Mouse (Mus musculus) cerebellum, postnatal 4 days (tissue): ENCODE measurements around the gene Slc5a2.

Experiments
- DNase-seq, 2 experiments: peaks; one replicate each; pipeline ENCODE4 v3.0.0; 2022; ENCODE audit warnings: low spot score in 2 of 2, mixed read lengths in 1 of 2

The Slc5a2 gene

DNA sequence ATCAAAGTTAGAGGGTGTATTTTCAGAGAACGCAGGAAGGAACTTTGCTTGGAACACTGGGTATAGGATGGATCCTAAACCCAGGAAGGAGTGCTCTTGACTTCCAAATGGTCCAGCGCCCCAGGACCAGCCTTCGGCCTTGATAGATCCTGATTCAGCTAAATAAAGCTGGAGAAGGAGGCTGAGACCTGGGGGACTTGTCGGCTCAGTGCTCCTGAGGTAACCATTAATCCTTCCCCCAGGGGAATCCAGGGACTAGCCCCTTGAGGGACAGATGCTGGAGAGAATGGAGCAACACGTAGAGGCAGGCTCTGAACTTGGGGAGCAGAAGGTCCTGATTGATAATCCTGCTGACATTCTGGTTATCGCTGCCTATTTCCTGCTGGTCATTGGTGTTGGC is at the start of gene Slc5a2:
Gene Slc5a2 (plus strand): TSS at position 247 of the 400 bp plus-strand sequence.
- DNase-seq, result no peak

DNA sequence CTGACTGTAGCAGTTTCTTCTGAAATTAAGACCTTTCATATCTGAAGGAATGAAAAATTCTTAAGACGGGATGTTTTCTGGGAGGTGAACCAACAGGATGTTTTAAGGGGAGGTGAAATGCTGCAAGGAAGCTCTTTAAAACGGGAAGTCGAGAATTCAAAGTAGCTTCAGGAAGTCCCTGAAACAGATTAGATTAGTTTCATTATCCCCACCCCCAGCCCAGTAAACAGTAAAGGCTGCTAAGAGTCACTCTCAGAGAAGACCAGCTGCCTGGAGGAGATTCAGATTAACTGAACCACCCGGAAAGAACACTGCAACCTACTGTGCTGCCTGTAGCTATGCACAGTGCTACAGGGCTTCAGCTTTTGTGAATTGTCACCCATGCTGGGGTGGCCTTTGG is 45.5 kb upstream of the Slc5a2 start:
- DNase-seq, result no peak

DNA sequence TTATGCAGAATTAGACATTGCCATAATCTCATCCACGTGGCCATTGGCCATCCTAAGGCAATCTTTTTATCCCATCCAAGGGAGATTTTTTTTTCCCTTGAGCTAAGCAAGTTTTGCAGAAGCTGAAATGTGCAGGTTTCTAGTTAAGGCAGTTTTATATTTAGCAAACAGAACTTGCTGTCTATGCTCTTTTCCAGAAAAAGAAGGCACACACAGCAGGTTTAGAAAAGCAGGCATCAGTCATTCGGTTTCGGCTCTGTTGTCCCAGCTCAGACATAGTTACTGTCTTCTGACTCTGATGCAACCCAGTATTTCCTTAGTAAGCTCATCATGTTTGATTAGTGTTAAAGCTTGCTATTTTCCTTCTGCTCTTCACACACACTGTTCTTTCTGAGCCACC is 44.5 kb upstream of the Slc5a2 start:
- DNase-seq, result no peak

DNA sequence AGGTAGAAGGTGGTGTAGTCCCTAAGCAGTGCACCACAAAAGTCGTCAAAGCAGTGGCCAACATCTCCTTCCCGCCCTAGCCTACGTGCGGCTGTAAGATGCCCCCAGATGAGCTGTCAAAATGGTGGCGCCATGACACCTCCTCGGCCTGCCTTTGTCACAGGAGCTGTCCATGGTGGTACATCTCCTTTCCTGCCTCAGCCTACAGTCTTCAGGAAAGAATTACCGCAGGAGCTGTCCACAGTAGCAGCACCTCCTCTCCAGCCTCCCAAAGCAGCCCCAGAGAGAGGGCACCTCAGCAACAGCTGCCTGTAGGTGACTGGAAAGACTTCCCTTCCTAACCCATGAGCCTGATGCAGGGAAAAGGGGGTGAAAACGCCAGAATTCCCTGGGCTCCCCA is 33.7 kb upstream of the Slc5a2 start:
- DNase-seq, result no peak

DNA sequence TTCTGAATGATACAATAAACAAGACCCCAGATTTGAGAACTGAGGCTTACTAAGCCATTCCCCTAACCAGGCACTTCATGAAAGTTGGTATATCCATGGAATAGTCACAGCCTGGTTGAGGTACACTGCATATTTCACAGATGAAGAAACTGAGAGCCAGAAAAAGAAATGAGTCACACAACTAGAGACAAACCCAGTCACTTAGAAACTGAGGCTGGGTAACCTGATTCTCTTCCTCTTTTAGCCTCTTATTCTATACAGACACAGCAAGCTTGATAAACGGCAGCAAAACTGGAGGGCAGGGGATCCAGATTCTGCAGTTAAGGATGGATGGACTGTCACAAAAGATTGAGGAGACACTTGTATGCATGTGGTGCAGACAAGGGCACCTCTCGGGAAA is 30.7 kb upstream of the Slc5a2 start:
- DNase-seq, result no peak

DNA sequence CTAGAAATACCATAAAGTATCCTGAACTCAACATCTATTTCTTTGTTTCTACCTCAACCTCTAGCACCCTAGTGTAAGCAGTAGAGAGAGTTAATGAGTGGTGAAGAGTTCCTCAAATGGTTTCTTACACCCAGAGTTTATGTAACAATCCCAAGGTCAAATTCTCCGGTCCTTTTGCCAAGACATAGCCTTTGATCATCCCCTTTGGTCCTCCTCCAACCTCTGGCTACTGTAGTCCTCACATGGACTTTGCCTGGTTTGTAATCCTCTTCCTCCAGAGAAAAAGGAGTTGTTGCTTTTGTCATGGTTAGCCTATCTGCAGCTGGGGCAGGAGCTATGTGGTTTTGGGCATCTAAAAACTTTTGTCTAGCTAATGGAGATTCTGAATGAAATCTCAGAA is 30.0 kb upstream of the Slc5a2 start:
- no peak for DNase-seq

DNA sequence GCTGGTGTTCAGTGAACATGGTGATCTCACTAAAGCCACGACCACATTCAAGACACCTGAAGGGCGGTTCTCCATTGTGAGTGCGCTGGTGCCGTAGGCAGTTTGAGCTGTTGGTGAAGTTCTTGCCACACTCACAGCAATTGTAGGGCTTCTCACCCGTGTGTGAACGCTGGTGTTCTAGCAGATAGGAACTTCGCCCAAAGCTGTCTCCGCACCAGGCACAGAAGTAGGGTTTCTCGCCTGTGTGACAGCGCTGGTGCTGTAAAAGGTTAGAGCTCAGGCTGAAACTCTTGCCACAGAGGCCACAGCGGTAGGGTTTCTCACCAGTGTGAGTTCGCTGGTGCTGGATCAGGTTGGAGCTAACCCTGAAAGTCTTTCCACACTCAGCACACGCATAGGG is 29.0 kb upstream of the Slc5a2 start:
- no peak for DNase-seq

DNA sequence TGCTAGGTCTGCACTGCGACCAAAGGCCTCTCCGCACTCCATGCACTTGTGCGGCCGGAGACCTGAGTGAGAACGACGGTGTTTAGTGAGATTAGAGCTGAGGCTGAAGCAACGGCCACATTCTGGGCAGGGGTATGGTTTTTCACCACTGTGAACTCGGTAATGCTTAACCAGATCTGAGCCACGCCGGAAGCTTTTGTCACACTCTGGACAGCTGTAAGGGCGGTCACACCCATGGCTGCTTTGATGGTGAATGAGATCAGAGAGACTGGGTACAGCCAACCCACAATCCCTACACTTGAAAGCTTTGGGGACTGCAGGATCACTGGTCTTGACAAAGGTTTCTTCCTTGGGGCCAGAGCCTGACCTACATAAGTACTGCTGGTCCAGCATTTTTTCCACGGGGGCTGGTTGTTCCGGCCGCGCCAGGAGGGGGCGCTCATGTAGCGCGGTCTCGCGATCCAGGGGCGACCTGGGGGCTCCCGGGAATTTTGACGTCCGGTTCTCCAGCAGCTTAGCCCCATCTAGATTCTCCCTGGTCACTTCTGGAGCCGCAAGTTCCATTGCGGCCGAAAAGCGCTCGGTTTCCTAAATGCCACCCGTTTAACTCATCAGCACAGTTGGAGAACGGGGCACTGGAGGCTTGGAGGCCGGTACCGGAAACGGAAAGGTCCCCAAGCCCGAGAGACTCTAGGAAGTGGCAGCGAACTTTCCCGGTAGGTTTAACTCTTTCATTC is 28.4 kb upstream of the Slc5a2 start, which contains the start of gene Armc5:
Gene Armc5 (plus strand): TSS at position 487 of the 737 bp plus-strand sequence.
- DNase-seq, result peak; percentile 78 to 91

DNA sequence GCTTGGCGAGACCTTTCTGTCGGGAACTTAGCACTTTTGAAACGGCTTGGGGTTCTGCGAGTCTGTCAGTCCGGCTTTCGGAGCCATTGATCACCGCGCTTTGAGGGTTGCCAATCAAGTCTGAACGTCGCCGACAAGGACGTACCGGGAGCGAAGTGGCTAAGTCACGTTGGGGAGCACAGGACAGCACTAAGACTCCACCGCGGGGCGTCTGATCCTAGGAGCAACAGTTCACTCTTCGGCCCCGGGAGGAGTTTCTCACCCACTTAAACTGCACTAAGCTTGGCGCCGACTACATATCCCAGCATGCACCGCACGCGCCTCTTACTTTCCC is 27.9 kb upstream of the Slc5a2 start:
- DNase-seq, result no peak

DNA sequence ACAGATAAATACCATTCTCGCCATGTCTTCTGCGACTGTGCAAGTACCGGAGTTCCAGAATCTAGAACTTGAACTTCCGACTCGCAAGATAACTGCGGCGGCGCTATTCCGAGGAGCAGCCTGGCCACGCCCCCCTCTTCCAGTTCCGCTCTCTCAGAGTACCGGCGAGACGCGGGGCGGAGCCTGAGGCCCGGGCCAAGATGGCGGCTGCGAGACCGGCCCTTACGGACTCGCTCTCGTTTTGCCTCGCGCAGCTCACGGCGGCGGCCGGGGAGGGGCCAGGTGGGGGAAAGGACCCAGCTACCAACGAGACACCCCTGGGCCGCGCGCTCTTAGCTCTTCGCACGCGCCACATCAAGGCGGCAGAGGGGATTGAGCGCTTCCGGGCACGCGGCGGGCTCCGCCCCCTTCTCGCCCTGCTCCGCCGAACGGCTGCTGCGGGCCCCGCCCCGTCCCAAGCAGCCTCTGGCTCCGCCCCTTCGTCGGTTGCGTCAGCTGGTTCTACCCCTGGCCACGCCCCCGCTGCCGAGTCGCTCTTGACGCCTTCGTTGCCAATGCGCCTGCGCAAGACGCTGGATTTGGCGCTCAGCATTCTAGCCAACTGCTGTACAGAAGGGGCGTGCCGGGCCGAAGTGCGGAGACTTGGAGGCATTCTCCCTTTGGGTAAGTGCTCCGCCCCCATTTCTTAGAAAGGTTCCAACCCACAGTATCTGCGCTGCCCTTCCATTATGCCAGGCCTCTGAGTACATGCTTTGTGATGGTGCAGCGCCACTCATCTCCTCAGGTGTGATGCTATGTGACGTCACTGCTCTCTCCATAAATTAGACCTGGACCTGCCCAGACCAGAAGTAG is 27.3 kb upstream of the Slc5a2 start, which contains the start of gene 9130023H24Rik:
Gene 9130023H24Rik (minus strand): TSS at position 105 of the 852 bp plus-strand sequence.
- peak; percentile 99 for DNase-seq

DNA sequence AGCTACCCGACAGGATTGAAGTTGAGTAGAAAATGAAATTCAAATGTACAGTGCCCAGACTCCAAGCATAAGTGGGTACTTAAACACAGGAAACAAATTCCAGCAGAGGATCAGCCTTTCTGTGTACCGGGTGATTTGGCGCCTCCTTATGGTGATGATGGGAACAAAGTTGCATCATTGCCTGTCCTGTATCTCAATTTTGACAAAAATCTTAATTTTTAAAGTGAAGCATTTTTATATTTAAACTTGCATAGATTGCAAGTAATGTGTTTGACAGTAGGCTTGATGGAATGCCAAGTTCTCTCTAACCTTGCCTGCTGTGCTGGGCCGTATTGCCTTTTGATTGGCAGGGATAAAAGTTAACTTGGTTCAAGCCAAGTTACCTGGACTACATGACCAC is 26.5 kb upstream of the Slc5a2 start:
- DNase-seq, result no peak

DNA sequence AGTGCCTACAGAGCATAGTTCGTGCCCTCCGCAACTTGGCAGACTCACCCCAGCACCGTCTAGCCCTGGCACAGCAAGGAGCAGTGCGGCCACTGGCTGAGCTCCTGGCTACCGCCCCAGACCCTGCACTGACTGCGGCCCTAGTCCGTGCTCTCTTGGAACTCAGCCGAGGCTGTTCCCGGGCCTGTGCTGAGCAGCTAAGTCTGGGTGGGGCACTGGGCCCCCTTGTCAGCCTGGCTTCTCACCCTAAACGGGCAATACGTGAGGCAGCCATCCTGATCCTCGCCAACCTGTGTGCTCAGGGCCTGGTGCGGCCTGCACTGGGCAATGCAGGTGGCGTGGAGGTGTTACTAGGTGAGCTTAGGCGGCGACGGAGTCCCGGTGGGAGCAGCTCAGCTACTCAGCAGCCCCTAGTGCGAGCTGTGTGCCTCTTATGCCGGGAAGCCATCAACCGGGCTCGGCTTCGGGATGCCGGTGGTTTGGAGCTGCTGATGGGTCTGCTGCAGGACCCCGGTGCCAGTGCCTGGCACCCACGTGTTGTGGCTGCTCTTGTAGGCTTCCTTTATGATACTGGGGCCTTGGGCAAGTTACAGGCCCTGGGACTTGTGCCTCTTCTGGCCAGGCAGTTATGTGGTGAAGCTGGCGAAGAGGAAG is 25.2 kb upstream of the Slc5a2 start:
- DNase-seq, result no peak

DNA sequence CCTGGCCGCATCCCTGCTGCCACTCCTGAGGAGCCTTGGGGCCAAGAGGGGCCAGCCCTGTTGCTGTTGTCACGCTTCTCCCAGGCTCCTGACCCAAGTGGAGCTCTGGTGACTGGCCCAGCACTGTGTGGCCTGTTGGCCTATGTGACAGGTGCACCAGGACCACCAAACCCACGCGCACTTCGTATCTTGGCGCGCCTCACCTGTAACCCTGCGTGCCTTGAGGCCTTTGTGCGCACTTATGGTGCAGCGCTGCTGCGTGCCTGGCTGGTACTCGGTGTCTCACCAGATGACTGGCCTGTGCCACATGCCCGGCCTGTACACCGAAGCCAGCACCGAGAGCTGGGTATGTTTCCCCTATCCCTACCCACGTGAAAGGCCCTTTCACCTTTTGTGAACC is 23.1 kb upstream of the Slc5a2 start:
- DNase-seq, result no peak

DNA sequence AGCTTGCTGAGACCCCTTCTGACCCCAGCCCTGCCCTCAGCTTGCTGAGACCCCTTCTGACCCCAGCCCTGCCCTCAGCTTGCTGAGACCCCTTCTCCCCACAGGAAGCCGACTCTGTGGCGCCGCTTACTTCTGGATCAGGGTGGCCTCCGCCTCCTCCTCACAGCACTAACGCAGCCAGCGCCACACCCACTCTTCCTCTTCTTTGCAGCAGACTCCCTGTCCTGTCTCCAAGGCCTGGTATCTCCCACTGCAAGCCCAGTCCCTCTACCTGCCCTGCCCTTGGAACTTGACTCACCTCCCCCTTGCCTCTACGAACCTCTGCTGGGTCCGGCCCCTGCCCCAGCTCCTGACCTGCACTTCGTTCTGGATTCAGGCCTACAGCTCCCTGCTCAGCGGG is 21.5 kb upstream of the Slc5a2 start:
- no peak for DNase-seq

DNA sequence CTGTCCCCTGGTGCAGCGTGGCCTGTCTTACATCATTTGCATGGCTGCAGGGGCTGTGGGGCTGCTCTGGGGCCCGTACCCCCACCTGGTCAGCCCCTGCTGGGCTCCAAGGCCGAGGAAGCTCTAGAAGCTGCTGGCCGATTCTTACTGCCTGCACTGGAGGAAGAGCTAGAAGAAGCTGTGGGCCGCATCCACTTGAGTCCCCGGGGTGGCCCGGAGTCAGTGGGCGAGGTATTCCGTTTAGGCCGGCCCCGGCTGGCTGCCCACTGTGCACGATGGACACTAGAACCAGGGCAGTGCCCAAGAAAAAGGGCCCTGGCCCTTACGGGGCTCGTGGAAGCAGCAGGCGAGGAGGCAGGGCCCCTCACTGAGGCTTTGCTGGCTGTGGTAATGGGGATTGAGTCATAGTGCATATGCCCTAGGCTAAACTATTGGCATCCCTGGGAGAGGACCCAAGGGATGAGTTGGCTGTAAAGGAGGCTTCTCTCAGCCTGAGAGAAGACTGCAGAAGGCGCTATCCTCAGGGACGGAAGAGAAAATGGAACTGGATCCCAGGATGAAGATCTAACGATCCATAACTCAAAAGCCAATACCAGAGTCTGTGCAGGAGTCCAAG is 20.9 kb upstream of the Slc5a2 start:
- DNase-seq, result no peak

DNA sequence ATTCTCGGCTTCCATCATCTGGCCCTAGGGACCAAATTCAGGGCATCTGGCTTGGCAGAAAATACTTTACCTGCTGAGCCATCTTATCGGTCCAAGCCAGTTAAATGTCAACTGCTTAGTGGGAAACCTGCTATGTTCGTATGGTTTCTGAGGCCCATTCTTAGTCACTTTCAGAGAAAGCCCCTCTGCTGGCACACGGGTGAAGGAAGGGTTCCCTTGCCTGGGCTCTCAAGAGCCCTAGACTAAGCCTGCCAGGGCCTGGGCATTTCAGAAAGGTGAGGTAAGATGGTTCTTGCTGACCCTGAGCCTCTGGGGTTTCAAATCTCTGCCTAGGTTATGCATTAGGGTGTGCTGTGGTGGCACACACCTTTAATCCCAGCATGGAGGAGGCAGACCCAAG is 19.9 kb upstream of the Slc5a2 start:
- DNase-seq, result no peak

DNA sequence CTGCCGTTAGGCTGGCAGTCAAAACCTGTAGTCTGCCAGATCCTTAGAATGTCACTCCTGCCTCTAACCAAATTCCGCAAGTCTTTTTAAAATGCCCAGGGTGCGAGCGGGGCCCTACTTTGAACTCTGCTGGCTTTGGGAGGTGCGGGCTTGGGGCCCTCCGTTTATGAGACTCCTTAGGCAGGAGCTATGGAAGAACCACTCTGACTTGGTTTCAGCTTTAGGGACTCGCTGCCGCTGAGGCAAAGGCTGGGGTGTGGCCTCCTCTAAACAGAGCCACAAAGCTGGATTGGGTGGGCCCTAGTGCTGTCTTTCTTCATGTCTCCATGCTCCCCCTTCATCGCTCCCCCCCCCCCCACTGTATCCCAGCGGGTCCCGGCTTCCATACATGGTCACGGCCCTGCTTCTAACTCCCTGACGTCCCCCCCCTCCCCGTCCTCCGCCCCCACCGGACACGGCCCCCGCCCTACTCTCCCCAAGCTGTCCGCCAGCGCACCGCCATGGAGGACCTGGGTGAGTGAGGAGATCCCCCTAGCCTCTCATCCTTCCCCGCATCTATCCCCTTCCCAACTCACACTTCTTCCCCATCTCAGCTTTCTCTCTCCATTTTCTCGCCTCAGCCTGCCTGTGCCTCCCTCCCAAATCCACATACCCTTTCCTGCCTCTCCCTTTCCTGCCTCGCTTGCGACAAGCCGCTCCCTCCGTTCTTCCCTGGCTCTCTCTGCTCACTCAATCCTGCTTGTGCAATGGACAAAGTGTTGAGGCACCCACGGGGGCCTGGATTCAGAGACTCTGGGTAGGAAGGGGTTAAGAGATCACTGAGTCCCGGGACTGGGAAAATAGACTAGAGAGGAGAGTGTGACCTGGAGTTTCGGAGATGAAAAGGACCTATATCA is 18.7 kb upstream of the Slc5a2 start, which contains the start of gene Tgfb1i1:
Gene Tgfb1i1 (plus strand): TSS at position 317 of the 896 bp plus-strand sequence.
- DNase-seq, result peak in 1 of 2 experiments; percentile 33

DNA sequence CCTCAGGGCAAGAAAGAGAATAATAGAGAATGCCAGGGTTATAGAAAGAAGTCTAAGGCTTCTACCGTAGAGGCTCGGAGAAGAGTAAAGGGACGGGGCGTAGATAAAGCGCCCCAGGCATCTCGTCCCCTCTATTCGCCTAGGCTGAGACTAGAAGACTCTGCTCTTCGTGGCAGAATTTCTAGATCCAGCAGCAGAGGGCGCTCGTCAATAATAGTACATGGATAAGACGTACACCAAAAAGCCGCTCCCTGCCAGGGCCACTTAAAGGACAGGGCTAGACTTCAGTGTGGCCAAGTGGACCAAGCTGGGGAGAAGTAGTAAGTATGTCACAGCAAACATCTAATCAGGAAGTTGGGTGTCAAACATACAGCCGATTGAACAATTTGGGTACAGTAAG is 18.0 kb upstream of the Slc5a2 start:
- DNase-seq, result peak; percentile 81 to 82

DNA sequence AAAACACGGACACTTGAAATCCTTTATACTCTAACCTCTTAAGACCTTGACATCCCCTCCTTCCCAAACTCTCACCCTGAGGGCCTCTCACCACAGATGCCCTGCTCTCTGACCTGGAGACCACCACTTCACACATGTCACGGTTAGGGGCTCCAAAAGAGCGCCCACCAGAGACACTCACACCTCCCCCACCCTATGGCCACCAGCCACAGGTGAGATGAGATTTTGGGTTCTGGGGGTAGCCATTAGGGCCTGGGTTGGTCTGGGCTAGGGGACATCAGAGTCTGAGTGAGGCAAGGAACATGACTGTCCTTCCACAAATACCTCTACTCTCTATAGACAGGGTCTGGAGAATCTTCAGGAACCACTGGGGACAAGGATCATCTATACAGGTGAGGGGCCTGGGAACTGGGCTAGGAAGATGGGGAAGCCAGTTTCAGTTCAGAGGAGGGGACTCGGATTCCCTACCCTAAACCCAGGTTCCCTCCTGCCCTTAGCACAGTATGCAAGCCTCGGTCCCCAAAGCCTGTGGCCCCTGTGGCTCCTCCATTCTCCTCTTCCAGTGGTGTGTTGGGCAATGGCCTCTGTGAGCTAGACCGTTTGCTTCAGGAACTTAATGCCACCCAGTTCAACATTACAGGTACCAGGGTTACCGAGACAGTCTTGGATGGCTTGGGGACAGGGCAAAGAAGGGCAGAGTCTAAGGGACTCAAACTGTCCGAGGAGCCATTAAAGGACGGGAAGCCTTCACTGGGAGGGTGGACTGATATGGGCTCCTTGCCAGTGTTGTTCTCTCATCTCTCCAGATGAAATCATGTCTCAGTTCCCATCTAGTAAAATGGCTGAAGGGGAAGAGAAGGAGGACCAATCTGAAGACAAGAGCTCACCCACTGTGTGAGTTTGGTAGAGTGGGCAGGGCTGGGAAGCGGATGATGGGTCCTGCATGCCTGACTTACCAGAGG is 17.1 kb upstream of the Slc5a2 start:
- no peak for DNase-seq

DNA sequence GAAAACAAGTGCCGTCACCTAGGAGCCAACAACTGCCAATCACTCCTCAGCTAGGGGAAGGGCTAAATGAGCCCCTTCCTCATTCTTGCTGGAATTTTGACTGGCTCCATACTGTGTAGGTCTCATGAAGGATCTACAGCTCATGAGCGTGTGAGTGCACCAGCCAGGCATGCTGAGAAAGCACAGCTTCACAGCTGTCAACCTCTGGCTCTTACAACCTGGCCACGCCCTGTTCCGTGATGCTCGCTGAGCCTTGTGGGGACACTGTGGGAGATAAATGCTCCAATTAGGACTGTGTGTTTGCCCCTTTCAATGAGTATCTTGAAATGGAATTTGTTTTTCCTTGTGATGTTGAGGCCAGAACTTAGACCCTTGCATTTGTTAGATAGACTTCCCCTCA is 15.5 kb upstream of the Slc5a2 start:
- DNase-seq, result no peak
